Mouse (Mus musculus): ENCODE results near the gene Ttc41.

DNA sequence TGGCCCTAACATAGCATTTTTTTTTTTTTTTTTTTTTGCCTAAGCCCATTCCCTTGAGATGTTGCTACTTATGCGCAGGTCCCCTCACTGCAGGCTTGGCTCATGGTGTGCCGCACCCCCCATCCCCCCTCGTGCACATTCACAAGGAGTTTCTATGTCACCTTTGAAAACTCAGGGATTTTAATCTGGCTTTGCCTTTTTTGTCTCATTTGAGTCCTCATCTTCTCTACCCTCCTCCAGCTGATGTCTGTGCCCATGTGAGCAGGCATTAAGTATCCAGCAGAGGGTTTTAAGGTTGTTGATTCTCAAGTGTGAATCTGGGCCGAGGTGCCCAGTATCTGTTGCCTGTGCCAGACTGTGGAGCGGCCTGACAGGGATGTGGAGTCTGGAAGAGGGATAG is 76.0 kb downstream of the Ttc41 start:
- TF ChIP-seq CTCF (IDR thresholded peaks at IDR 0.05; ENCODE audit: borderline replicate concordance, control insufficient read depth, extremely low read depth, insufficient read depth, low read length, poor library complexity), result no peak
- no peak for TF ChIP-seq POLR2A (IDR thresholded peaks at IDR 0.05; ENCODE audit: control insufficient read depth, extremely low read depth, insufficient read depth, low read length, poor library complexity)

All from thymus, adult 2 months (tissue).